Mouse (Mus musculus): ENCODE measurements at regions not wholly inside any gene's neighbourhood (a gene's known extent, or its start where the extent isn't known, plus 50 kb on each side); places are given as distances from the start of the nearest gene placed in this dataset.

GRCm38 (mm10) chr15:59171120-59171519 lies 282.0 kb downstream of the Gm49356 start:
- DNase-seq = no peak

DNA sequence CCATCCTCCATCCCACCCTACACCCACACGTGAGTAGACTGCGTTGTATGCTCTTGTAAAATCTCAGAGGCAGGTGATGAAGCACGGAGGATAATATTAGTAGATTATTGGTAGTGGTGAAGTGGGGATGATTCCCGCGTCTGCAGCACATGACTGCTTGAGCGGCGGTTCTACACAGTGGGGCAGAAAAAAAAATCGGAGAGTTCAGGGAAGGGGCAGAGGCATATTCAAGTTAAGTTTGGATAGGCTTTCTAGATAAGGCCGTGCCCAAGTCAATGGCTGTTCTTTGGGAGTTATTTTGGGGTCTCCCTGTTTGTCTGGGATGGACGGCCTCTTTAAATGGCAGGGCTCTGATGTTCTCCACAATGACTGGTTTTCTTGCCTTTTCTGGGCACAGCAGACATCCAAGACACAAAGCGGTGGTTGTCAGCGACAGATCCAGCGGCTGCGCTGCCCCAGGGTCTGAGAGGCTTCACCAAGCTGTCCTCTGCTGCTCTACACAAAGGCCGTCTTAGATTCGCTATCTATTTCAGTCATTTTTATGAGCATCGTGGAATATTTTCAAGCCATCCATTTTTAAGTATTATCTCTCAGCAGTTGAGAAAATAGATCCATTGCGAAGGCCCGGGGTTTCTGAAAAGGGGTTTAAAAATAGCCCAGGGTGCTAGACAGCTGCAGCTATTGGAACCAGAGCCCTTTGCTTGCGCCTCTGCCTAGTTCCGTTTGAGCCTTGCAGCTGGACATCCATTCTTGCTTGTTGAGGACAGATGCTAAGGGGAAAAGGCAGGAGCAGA lies 284.6 kb downstream of the Gm49356 start:
- no peak for DNase-seq

DNA sequence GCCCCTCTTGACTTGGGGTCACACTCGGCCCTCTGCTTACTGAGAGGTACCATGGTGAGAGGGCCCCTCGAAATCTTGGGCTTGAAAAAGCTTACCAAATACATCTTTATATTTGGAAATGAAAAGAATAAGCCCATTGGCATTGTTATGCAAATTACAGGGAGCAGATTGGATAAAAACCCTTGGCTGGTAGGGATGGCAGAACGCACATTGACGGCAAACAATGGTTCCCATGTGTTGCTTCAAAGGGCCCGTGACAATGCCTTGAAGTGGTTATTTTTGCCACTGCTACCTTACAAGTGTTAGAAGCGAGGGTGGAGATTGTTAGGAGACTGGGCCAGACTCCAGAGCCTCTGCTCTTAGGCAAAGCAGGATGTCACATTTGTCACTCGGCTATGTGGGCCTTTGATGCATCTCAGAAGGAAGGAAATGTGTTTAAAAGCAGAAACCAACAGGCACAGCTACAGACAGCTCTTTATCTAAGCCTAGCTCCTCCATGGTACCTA lies 285.2 kb downstream of the Gm49356 start:
- no peak for DNase-seq

GRCm38 (mm10) chr15:59174893-59175531 lies 285.9 kb downstream of the Gm49356 start:
- no peak for DNase-seq

DNA sequence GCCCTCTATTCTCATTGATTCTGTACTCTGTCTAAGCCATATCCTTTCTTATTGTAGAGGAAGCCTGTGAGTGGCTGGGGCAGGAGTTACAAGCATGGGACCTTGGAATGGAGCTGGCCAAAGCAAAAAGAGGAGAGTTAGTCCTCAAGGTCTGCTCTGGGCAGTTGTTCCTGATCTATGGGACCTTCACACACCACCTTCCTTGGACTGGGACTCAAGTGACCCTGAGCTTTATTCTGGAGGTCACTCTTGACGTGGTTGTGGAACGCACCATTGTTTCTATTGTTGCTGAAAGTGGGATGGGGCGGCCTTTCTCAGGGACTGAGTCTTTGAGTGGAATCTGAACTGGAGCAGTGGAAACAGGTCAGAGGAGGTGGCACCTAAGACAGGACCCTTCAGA lies 291.0 kb downstream of the Gm49356 start:
- no peak for DNase-seq

GRCm38 (mm10) chr15:59184461-59184860 lies 295.4 kb downstream of the Gm49356 start:
- no peak for DNase-seq

GRCm38 (mm10) chr15:59187566-59187965 lies 298.5 kb downstream of the Gm49356 start:
- no peak for DNase-seq

DNA sequence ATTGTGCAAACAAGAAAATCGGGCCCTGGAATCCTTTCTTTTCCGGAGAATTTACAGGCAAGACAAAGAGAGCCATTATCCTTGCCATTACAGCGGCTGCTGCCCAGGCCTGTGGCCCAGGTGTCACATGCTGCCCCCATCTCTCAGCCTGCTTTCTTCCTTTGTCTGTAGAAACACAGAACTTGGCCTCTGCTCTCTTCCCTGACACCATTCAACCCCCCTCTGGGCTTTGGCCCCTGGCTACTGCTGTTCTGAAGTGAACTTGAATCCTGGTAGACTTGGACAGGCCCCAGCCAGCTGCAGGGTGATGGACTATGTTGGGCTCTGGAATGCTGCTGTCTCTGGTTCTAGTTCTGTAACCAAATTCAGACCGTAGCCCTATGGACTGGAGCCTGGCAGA lies 299.3 kb downstream of the Gm49356 start:
- peak; percentile 35 for DNase-seq

DNA sequence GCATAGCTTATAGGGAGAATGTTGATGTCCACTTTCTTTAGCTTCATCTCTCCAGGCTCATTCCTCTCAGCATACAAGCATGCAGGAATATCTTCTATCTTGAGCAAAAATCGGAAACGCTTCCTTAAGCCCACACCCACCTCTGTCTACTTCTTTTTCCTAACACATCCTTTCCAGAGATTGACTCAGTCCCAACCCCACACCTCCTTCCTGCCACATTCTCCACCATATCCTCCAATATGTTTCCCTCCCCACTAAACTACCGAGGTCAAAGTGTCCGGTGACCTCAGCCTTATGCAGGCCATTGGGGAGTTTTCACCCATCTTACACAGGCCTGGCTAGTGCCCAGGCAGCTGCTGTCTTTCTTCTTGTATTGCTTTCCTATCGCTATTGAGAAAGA lies 301.4 kb downstream of the Gm49356 start:
- DNase-seq = no peak

DNA sequence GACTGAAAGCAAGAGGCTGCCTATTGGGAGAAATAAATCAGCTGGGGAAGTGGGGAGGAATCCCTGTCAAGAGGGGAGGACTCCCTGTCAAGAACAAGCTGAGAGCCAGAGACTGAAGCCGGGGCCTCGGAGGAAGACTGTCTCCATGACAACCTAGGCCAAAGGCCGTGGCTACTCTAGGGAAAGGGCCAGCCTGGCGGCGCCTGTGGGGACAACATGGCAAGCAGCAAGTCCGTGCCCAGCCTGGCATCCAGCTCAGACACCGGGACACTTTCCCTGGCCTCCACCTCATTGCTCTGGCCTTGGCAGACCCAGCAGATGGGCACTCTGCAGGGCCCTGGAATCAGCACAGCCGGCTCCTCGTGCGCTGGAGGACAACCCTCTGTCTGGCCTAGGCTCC lies 305.3 kb downstream of the Gm49356 start:
- peak; percentile 98 for DNase-seq

DNA sequence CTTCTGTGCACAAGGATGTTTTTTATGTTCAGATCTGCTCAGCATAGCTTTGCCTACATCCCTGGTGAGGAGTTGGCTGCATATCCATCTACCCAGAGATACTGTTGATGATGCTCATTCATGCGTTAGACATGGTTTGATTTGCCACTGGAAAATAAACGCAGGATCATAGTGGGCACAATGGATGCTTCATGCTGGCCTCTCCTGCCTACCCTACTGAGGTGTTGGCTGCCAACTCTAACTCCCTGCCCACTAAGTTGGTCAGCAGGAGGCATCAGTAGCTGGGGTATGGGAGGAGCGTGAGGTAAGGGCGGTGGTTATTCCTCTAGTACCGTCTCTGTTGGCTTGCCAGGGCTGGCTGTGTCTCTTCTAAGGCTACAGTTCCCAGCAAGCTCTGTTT lies 307.3 kb downstream of the Gm49356 start:
- DNase-seq = no peak

DNA sequence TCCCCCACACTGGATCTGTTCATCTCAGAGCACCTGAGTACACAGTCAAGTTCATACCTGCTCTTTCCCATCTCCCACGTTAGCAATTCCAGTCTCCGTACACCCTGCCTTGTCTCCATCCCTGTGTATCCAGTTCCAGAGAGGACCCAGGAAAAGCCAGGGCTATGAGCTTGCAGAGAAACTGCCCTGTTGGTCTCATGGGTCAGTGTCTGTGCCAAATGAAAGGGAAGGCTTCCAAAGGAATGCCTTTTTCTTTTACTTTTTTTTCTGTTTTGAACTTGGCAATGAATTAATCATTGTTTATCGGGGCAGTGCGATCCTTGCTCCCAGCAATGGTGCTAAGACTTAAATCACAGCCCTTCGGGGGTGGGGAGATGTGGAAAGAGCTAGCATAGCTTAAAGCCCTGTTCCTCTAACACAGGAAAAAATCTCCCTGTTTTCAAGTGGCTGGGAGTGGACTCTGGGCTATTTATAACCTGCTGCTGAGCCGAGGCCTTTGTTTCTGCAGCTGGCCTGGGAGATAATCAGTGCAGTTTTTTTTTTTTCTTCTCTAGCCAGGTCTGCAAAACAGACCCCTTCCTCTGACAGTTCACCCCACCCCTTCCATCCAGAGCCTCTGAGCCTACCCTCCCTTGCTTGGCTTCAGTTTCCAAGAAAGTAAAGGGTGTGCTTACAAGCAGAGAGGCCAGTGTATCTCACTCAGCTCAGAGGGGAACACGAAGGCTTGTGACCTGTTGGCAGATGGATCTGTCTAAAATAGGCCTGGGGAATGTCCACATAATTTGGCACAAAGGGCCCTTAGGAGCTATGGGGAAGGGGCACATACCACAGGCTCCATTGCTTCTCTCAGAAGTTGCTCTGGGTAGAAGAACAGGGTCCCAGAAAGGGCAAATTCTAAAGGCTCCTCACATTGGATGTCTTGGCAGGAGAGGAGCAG lies 308.6 kb downstream of the Gm49356 start:
- no peak for DNase-seq

DNA sequence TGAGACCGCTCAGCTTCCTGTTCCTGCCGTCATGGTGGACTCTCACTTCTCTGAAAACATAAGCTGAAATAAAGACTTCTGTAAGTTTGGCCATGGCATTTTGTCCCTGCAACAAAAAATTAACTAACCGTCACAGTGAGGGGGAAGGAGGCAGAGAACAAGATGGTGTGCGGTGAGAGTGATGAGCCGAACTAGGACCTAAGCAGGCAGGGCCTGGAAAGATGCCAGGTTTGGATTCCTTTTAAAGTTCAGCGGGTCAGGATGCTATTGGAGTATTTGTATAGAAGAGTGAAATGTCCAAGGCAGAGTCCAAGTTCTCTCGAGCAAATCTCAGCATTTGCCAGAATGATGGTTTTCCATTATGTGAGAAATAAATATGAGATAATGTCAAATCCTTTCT lies 312.3 kb downstream of the Gm49356 start:
- no peak for DNase-seq

DNA sequence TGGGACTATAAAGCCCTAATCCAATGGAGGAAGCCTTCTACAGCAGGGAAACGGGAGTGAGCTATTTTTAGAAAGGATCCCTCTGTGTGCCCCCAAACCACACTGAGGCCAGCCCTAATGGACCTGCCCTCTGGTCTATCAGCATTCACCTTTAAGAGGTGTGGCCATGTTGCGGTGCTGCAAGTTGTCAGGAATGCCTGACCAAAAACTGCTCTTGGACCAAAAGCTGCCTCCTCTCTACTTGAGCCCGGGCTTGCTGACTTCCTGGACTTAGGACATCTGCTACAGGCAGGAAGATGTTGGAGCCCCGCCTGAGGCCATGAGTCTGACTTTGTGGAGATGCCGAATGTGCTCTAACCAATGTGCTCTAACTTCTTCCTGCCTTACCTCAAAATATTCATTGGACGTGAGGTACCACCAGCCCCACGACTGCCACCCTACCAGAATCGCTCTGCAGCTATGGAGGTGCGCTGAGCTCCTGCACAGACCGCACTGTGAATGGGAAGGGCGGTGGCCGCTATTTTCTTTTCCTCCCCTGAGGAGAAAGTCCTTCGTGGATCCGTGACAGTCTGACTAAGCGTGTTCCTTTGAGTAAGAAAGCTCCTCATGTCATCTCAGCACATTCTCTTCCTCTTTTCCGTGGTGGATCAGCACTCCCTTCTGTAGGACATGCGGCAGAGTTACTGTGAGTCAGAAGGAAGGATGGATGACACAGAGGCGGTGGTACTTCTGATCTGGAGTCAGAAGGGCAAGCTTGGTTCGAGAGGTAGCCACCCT lies 313.0 kb downstream of the Gm49356 start:
- no peak for DNase-seq

DNA sequence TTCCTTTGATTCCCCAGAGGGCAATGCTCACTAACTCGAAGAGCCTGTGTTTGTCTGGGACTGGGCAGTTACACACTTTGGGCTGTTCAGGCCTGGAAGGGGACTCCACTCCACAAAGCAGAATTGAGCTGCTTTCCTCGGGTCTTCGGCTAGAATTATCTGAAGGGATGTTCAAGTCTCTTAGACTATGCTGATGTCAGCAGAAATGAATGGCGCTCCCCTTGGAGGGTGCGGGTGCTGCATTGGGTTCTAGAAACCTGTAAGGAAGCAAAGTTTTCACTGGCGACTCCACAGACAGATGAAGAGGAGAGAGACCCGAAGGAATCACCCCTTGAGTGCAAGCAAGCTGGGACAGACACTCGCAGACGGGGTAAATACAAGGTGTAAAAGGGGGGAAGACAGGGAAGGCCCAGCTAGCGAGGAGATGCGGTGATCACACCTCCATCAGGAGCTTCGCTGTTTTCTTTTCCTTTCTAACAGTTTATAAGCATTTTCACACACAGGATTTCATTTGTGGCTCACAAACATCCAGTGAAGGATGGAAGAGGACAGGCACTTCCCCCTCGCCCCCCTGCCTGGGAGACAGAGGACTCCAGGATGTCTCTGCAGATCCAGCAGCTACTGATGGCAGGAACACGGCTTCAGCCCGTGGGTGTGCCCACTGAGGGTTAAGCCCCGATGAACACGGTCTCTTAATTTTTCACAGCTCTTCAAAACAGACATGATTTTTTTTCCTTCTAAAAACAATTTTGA lies 314.2 kb downstream of the Gm49356 start:
- no peak for DNase-seq

- DNase-seq = no peak
These were observed 314.9 kb downstream of the Gm49356 start for GRCm38 (mm10) chr15:59203850-59204625.

- DNase-seq = no peak
These were observed 316.0 kb downstream of the Gm49356 start for GRCm38 (mm10) chr15:59205091-59205490.

DNA sequence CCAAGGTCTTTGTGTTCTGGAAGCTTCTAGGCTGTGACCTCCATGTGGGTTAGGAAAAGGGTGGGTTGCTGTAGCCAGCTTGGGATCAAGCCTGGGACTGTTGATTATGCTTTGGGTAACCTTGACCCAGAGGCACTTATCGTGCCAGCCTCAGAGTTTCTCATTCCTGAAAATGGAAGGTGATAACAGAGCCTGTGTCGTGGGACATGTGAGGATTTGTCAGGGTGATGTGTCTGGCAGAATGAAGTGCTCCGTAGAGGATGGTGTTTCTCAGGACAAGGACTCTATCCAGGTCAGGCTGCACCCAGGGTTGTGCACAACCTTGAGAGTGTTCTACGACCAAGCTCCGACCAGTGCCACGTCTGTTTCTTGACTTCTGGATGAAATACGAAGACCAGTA lies 316.4 kb downstream of the Gm49356 start:
- DNase-seq = no peak

DNA sequence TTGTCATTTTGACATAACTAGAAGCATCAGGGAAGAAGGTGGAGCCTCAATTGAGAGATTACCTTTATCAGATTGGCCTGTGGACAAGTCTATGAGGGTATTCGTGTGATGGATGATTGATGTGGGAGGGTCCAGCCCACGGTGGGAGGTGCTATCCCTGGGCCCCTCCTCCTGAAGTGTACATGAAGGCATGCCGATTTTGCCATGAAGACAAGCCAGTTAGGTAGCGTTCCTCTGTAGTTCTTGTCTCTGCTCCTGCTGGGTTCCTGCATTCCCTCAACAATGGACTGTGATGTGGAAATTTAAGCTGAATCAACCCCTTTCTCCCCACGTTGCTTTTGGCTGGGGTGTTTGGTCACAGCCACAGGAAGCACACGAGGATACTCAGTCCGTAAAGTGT lies 317.5 kb downstream of the Gm49356 start:
- no peak for DNase-seq

DNA sequence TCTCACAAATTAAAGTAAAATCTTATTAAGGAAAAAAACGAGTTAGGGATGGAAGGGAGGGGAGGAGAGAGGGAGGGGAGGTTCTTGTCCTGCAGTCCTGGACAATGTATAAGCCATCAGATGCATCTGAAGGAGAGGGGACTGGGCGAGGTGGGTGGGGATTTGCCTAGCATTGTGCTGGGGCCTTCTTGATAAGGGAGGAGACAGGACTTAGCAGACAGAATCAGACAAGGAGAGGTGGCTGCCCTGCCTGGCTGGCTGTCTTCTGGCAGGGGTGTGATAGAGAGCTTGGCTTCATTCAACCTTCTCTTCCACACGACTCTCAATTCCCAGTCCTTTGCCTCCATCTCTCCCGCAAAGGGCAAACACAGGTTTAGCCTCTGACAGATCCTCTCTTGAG lies 318.9 kb downstream of the Gm49356 start:
- DNase-seq = no peak

DNA sequence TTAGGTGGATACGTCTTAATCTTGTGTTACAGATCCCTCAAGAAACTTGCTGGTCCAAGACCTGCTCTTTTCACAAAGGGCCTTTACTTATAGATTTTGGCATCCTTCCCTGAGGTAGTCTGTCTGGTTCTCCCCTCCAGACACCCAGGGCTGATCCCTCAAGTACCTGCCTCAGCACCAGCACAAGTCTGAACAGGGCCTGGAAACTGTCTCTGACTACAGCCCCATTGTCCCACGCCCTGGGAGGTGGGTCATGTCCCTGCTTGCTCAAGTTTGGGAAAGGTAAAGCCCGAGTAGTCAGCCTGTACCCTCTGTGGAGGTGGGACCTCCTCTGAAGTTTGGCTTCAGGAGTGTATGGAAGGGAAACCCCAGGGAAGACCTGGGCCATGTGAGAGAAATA lies 323.3 kb downstream of the Gm49356 start:
- DNase-seq = no peak

All from cerebellum, adult 11-12 months (tissue).